Mouse (Mus musculus): ENCODE results near the gene Chsy1. TPM values are rescaled to one million over a fixed set of nuclear protein-coding genes. Genes with fewer than 3 reads are reported as not detected.

Chsy1 gene
- total RNA-seq, 2 experiments from 2014 or later = 12.2 to 16.0 TPM

DNA sequence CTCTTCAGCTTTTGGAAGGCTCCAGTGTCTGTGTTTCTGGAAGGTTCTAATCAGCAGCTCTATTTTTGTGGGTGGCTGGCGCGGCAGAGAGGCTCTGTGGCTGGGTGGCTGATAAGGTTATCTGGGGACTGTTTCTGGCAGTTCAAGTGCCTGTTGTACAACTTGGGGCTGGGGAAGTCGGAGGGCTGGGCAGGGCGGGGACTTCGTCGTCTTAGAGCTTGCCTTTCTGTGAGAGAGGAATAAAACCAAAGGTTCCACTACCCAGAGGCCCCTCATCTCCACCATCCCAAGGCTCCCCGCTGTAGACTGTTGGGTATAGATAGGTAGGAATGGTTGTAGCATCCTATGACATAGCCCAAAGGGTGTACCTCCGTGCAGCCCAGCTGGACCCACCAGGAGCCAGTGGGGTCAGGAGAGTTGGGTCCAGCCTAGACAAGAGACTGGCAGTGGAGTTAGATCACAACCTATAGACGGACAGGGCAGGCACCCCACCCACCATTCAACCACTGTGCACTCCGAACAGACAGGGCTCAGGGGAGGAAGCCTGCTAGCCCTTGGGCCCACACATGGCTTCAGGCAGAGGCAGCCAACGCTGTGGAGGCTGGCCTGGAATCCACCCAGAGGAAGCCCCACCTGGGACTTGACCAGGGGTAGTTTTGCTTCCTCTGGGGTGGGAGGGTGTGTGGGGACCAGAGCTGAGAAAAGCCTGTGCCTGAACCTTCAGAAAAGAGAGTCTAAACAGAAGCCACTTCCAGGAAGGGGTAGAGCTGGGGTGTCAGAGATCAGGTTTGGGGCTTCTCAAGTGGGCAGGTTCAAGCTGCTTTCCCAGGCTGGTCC is 87.5 kb downstream of the Chsy1 start:
- peak; percentile 58 to 65 for DNase-seq

DNA sequence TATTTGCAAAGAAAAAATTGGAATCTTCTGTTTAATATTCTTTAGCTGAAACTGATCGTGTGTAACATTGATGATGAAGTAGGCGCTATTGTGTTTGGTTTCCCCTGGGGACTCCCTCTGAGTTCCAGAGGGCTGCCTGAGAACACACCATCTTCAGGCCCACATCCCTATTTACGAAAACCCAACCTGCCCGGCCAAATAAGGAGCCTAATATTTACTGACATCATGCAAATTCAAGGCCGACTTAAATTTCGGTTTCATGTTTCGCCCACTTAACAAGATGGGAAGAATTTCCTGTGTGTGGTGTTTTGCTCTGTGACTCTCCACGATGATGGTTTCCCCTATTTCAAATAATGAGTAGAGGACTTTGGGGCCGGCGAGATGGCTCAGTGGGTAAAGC is 89.1 kb downstream of the Chsy1 start:
- intact Hi-C loops (cut with DNase I) = loop anchor here (5.0 kb wide), 2 partner anchors 41 to 91 kb away; partner anchors contain the start of gene Chsy1
- DNase-seq = no peak

More for the DNA sequence above, 87.5 kb downstream of the Chsy1 start:
- intact Hi-C loops (cut with DNase I) = loop anchor here (5.0 kb wide), 2 partner anchors 40 to 90 kb away; partner anchors contain the start of gene Chsy1

DNA sequence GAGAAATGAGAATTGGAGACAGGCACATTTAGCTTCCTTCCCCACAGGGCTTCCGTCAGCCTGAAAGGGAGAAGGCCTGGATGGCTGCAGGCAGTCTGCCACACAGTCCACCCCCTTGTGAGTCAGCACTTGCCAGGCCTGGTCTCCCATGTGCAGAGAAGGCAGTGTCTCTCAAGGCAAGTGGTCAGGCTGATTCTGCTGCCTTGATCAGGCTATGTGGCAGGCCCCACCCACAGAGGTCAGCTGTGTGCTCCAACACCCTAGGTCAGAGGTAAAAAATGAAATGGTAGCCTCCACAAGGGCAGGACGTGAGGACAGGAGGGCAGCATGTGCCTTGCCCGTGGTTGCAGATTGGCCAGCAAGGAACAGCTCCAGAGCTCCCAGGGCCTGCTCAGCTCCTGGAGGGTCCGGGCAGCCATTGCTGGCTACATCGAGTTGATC is 90.1 kb downstream of the Chsy1 start:
- intact Hi-C loops (cut with DNase I) = loop anchor here (5.0 kb wide), 2 partner anchors 42 to 92 kb away; partner anchors contain the start of gene Chsy1
- DNase-seq = peak; percentile 46 to 54

DNA sequence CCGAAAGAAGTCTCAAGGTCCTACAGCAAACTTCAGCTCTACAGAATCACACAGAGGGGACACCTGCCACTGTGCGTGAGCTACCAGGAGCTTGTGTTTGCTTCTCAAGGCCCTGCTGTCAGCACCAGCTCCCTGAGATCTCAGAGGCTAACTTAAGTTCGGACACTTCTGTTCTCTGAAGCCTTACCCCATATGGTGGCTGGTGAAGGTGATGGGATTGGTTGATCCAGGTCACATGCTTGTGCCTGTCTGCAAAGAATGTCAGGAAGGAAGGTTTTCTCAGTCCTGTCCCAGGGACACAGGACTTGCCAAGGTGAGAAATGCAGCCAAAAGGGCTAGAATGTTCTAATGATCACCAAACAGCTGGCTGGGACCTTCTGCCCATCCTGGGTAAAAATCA is 91.1 kb downstream of the Chsy1 start:
- no peak for DNase-seq
- intact Hi-C loops (cut with DNase I) = no loop called here

DNA sequence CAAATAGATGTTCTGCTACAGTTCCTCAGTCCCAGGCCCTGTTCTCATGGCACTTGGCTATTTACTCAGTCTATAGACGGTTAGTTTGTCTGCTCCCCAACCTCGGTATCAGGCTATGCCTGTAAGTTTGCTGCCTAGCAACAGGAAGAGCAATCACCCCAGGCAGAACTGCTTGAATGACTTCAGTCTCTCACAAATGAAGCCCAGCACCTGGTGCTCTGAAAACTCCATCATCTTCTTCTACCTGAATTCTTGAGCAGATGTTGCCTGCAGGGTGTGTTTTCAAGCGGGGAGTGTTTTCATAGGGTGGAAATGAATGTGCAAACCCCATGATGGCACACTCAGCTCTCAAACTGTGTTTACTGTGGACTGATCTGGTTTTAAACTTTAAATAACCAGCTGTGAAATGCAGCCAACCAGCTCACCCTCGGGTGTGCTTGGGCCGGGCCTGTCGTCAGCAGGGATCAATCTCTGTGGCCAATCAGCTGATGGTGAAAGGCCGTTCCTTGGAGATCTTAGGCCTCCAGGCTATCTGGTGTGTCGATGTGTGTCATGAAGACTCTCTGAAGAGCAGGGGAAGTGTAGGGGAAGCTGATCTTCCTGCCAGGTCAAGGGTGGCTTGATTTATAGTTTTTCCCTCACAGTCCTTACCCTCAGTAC is 91.6 kb downstream of the Chsy1 start:
- no peak for DNase-seq
- intact Hi-C loops (cut with DNase I) = no loop called here

DNA sequence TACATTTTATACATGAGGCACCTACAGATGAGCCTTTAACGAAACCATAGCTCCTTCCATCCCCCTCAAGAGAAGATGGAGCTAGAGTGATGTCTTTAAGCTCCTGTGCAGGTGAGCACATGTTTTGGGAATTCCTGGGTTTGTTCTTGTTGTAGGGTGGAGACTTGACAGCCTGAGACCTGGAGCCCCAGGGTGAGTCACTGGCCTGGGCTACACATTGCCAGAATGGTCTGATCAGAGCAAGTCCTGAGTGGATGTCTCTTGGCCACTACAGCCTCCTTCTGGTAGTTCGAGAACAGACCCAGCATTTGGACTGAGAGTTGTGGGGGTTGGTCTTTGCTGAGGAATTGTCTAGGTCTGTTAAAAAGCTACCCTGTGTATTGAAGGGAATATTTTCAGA is 92.3 kb downstream of the Chsy1 start:
- intact Hi-C loops (cut with DNase I) = no loop called here
- no peak for DNase-seq

DNA sequence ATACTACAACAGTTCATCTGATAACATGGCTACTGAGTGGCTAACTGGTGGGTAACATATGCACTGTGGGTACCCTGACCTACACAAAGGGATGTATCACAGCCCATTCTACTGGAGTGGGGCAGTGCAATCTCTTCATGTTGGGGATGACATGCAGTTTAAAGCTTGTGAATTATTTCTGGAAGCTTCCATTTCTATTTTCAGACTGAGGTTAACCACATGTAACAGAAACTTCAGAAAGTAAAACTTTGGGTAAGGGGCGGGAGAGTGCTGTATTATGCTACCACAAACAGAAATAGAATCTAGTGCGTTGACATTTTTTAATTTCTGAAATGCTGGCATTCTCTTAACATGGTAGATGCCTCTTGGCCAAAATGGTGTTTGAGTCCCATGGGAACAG is 100.6 kb downstream of the Chsy1 start:
- no peak for DNase-seq
- intact Hi-C loops (cut with DNase I) = no loop called here

DNA sequence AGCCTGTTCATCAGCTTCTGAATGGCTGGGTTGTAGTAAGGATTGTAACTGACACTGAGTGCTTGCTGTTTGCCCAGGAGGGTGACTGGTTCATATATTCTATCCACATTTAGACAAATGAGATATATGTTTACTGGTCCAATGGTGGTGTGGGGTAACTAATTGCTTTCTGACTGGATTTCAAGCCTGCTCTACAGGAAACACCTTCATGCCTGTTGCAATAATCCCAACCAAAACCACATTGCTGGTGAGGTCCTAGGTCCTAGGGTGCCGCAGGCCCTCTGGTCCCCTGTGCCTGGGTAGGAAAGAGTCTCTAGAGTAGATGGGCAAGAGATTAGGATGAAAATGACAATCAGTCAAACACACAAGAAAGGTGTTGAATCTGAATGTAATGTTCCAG is 103.6 kb downstream of the Chsy1 start:
- intact Hi-C loops (cut with DNase I) = no loop called here
- DNase-seq = no peak

DNA sequence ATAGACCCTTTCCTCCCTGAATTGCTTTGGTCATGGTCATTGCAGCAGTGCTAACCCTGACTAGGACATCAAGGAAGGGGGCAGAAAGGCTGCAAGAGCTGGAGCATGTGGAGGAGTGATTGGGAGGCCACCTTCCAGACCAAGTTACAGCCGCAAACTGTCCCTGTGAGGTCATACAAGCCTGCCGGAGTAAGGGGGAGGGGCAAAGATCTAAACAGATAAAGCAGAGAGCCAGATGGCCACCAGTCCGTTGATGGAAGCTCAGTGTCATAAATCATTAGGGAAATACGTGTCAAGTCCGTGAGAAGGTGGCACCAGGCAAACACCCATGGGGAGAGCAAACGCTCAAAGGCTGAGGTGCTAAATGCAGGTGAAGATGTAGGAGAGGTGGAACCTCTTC is 105.2 kb downstream of the Chsy1 start:
- intact Hi-C loops (cut with DNase I) = no loop called here
- no peak for DNase-seq

DNA sequence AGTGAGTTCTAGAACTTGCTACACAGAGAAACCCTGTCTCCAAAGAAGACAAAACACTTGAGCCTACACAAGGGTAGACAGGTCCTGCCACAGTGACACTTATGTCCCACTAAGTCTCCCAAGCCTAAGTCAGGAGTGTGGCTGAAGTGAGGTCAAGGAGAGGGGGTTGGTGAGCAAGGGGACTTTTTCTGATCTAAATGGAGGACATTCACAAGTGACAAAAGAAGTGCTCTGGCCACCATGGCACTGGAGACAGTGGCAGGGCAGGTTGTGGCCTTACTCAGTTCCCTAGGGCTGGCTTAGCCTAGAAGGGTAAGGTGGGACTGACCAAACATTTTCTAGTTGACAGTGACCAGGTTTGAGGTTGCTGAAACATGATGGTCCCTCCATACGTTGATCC is 106.6 kb downstream of the Chsy1 start:
- intact Hi-C loops (cut with DNase I) = no loop called here
- DNase-seq = no peak

DNA sequence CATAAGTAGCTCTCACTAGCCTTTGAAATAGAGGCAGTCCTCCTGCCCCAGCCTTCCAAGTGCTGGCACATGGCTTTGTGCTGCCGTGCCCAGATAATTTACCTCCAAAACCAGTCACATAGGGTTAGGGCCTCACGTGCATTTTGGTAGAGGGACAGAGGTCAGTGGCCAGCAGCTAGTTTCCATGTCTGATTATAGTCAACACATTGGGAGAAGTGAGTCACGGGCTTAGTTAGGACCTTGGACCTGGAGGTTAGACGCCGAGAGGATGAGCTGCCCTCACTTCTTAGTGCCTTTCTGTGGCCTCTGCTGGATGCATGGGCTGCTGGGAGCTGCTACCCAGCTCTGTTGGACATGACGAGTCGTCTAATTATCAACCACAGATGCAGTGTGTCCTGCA is 107.7 kb downstream of the Chsy1 start:
- intact Hi-C loops (cut with DNase I) = no loop called here
- DNase-seq = no peak

DNA sequence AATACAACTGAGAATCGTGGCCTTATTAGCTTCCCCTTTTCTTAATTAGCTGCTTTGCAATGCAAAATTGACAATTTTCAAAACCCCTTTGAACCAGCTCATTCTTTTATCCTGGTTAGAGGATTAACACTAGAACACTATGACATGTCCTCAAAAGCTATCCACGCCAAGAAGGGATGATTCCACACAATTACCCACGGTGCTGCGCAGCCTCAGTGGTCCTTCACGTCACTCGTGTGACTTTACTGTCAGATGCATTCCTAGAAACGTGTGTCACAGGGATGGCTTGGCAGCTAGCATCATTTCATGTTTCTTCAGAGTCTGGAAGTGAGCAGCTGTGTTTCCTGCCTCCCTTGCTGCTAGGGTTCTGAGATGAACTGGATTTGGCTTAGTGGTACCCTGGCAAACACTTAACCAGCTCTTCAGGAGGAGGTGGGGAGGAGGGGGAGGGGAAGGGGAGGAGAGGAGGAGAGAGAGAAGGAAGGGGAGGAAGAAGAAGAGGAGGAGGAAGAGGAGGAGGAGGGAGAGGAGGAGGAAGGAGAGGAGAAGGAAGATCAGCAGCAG is 108.3 kb downstream of the Chsy1 start:
- DNase-seq = no peak
- intact Hi-C loops (cut with DNase I) = no loop called here

DNA sequence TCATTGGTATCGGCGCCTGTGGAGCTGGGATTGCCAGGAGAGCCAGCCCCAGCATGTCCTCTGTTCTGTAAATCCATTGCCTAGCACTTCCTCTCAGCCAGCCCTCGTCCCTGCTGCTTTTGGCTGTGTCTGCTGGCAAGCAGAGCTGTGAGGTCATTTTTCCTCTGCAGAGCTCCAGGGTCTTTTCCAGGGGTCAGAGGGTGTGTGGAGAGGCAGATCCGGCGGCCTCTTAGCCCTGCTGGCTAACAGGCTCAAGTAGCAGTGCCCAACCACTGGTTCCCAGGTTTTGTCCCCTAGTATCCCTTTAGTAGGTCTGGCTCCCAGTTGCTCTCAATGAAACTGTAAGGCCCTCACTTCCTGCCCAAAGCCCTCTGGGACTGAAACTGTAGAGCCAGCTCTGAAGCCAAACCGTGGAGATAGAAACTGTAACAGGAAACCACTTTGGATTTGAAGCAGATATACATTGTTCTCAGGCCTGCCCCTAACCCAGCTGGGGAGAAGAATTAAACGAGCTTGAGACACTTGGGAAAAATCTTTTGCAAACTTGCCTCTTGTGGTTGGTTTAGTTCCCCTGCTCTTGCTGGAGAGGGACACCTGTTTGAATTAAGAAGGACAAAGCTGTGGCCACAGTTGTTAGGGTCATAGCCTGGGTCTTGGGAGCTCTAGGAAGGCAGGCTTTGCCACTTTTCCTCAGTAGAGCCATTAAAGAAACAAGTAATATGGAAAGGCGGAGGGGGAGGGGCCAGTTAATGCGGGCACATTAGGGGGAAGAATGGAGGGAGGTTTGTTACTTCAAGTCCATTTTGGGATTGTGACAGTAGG is 109.1 kb downstream of the Chsy1 start:
- intact Hi-C loops (cut with DNase I) = no loop called here
- DNase-seq = peak; percentile 66 to 67

DNA sequence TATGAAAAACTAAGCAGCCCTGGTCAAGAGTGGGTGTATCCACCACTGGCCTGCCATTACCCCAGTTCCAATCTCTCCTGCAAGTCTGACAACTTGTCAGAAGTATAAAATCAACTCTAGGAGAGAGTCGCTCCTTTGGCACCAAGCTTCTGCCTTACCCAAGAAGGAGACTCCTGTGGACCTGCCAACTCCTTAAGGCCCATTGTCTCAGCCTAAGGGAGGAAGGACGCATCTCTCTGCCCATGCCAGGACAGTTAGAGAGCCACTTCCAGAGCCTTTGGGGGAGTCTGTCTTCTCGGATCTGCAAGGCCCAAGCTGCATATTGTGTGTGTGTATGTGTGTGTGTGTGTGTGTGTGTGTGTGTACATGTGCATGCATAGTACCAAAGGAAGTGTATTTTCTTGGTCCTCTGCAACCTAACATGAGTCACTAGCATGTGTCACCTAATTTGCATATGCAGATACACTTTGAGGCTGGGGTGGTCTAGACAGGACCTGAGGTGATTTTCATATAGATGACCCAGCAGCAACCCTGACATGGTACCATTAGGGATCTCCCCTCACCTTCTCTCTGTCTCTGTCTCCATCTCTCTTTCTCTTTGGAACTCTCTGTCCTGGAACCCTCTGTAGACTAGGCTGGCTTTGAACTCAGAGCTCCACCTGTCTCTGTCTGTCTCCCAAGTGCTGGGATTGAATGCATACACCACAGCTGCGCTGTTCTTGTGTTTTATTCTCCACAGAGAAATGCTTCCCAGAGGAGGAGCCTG is 109.9 kb downstream of the Chsy1 start:
- intact Hi-C loops (cut with DNase I) = no loop called here
- no peak for DNase-seq

DNA sequence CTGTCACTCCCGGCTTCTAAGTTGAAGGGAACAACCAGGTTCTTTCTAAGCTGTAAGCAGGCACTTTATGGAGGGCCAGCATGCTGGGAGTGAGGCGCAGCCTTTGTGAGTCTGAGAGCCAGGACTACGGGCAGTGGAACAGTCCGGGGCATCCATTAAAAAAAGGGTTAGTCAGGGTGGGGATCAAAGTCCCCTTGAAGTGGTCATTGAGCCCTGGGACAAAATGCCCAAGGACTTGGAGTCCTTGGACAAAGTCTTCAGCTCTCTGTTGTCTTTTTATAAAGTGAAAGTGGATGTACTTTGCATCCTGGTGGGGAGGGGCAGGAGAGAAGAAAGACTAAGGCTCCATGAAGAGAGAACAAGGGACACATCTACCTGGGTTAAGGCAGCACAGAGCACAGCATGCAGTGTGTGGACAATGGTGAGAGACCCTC is 110.5 kb downstream of the Chsy1 start:
- no peak for DNase-seq
- intact Hi-C loops (cut with DNase I) = no loop called here

DNA sequence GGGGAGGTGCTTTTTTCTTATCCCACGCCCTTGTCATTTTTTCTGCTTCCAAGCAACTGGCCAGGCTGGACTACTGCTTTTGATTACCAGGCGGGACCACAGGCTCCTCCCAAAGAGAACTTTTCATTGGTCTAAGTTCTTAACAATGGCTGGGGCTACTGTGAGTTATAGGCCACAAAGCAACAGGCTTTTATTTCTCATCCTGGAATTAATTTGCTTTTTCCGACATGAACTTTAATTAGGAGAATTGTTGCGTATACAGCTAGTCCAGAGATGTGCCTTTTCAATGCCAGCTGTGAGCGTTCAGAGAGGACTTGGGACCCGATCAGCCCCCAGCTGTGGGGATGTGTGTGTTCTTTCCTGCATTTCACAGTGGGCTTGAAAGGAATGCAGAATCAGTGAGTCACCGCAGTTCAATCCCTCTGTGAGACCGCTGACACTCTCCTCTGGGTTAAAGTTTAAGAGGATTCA is 113.3 kb downstream of the Chsy1 start:
- DNase-seq = no peak
- intact Hi-C loops (cut with DNase I) = no loop called here

Measured in heart, postnatal 36 days (tissue).